Mouse (Mus musculus) G1E (cell line): Measurements from ENCODE around the gene Fdx1.

ENCODE experiments used
- CTCF ChIP-seq: IDR thresholded peaks from 2 replicates; pipeline ENCODE4 v1.5.1; 2012; ENCODE audit warnings: low read depth, low read length, inconsistent platforms, mixed read lengths
- GATA1 ChIP-seq: IDR thresholded peaks from 2 replicates; pipeline ENCODE4 v1.6.1; 2012; ENCODE audit warnings: borderline replicate concordance, low read length, inconsistent platforms, mixed read lengths

DNA sequence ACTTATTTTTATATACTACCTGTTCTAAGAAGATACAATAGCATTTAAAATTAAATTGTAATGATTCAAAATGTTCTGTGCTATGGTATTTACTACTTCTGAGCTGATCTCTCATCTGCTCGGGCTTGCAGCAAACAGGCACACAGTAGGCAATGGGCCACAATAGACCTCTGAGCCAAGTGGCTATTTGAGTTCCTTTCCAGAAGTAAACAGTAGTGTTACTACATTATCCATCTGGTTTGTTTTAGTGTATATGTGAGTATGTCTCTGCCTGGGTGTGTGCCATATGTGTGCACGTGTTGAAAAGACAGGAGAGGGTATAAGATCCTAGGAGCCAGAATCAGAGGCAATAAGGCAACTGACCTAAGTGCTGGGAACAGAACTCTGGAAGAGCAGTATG lies 6.9 kb downstream of the Fdx1 start:
- no peak for TF ChIP-seq CTCF
- no peak for TF ChIP-seq GATA1
